Mouse (Mus musculus) layer of hippocampus, postnatal 10 days (tissue): Measurements from ENCODE around the gene Grin2d. TPM values are rescaled to one million over a fixed set of nuclear protein-coding genes. Genes with fewer than 3 reads are reported as not detected.

Source experiments
- DNase-seq, 2 experiments: peaks; one replicate each; pipeline ENCODE4 v3.0.0; 2021; ENCODE audit warnings: low spot score in 2 of 2
- total RNA-seq, 2 experiments: library from RNA; stranded (reverse); gene quantifications; 2 replicates each; pipeline ENCODE4 v1.2.3; 2021

The Grin2d gene
- total RNA-seq, 2 experiments from 2014 or later = 32.1 to 33.4 TPM

DNA sequence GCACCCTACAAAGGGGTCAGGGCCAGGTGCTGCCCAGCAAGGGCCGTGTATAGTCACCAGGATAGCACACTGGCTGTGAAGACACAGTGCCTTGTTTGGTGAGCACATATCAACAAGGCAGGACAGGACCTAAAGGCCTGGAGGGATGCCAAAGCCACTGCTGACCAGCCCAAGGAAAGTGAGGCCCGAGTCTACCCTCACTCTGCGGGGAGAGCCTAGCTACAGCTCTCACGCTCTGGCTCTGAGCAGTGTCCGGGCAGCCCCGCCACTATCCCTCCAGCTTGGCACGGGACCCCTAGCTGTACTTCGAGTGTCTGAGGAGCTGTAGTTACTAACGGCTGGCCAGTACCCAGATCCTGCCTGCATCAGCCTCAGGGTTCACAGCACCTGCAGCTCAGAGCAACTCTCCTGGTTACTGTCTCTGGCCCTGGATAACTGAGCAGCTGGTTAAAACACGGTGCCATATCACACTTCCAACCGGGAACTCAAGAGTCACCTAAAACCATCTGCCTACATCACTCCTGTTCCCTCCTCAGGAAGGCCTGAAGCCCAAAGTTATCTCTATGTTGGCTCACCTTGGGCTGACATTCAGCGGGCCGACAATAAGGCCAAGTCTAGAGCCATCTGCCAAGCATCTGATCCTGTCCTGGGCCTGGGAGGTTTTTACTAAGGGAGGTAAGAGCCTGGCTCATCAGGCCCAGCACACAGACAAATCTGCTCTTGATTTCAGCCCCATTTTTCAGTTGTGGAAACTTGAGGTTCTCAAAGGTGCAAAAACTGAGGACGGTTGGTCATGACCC is 68.7 kb downstream of the Grin2d start:
- DNase-seq = peak in 1 of 2 experiments; percentile 14

DNA sequence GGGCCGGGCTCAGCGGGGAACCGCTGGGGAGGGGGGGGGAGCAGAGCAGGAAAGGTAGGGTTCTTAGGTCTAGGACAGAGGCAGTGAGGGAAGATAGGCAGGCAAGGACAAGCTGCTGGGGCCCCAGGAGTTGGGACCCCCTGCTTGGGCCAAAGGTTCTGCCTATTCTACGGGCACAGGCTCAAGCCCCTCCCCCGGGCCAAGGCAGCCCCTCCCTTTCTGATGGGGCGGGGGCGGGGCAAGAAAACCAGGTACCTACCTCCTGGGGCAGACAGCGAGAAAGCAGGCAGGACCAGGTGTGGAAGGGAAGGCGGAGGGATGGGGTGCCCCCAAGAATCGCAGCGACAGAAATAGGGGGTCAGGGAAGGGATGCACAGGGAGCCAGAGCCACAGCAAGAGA is 69.7 kb downstream of the Grin2d start:
- DNase-seq = no peak

DNA sequence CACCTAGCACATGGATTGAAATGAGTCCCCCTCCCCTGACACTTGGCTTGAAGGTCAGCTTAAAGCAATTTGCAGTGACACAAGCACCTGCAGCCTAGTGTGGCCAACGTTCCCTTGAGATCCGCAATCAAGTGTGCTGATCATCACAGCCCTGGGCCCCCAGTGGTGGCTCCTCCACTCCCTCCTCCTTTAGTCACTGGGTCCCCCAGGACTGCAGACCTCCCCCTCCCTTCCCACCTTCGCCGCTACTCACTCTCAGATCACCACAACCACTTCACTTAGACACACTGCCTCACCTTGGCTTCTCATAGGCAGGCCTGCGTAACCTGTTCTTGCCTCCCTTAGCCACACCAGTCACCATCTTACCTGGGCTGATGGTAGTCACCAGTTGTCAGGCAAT is 72.2 kb downstream of the Grin2d start:
- DNase-seq = no peak

DNA sequence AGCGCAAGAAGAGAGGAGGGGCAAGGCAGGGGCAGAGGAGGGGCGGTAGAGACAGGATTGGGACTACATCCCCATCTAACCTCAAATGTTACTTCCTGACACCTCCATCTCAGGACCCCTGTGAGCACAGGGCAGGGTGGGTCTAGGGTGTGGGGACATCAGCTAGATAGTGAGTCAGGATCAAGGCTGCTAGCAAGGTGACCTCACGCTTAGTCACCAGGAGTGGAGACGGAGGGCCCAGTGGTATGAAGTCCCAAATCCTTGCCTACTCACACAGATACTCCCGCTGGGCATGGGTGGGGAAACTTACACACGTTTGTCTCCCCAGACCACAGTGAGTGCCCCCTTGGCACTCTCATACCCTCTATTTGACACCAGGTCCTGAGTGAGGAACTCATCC is 75.6 kb downstream of the Grin2d start:
- DNase-seq = no peak

DNA sequence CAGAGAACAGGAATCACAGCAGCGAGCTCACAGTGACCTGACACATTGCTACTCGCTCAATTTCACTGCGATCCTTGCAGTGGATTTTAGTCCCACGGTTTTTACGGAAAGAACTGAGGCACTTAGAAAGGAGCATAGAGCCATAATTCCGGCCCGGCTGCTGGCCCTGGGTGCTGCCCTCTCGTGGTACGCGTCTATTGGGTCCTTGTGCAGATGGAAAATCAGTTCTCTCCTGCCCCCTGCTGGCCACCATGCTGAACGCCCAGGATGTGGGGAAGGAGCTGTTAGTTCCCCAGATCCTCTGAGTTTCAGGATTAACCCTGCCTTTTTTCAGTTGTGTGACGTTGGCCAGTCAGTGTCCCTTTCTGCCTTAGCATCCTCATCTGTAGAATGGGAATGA is 76.8 kb downstream of the Grin2d start:
- peak; percentile 96 to 97 for DNase-seq

DNA sequence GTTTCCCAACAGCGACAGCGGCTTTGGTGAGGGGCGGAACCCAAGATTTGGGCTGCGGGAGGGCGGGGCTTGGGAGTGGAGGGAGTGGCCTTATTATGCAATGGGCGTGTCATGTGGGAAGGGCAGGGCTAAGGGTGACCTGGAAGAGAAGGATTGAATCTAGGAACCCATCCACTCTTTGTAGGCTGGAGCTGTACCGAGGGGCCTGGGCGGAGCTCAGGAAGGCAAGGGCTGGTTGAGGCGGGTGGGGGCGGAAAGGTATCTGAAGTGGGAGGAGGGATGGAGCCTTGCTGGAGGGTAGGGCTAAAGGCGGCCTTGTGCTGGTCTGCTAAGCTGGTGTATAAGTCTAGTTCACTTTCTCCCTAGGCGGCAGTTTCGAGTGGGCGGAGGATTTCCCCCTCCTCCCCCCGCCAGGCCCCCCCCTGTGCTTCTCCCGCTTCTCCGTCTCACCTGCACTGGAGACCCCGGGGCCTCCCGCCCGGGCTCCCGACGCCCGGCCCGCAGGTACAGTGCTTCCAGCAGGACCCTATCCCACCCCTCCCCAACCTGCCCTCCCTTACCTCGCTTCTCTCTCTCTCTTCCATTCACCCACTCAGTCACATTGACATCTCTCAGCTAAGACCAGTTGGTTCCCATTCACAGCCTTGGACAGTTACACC is 77.5 kb downstream of the Grin2d start:
- DNase-seq = no peak

DNA sequence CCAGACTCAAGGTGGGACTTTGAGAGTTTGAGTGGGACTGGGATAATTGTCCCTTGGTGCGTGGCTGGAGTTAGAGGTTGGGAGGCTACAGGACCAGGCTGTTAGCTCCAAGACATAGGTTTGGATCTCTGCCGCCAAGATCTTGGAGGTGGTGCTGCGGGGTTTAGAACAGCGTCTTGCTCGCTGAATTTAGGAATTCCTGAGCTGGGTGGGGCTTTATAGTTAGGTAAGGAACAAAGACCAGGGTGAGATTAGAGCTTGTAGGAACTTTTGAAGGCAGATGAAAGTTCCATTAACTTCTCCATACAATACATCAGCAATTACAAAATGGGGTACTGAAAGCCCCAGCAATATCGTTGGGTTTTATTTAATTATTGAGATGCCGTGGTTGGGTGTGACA is 78.2 kb downstream of the Grin2d start:
- DNase-seq = no peak

DNA sequence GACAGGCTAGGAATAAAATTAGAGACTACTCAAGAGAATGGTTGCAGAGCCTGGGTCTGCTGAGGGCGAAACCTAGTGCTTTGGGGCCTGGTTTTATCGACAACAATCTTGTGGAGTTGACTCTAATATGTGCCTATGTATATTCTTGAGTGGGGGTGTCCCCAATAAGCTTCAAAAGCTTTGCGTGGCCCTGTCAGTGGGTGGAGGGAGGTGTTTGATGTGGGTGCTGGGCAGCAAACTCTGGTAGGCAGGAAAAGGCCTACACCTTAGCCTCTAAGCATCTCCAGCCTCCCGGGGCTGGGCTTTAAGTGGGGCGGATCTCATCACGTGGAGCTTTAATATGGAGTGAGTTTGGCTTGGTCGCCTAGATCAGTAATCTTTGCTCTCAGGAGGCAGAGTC is 79.2 kb downstream of the Grin2d start:
- no peak for DNase-seq

DNA sequence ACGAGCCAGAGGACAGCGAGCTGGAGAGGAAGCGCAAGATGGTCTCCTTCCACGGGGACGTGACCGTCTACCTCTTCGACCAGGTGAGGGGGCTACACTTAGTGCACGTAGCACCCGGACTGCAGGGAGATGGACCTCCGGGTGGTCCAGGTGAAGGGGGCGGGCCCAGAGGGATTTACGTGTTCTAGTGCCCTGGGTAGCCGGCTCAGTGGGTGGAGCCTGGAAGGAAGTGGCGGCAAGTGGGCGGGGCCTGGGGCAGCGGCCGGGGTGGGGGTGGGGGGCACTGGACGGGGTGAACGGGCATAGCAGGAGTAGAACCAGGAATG is 79.7 kb downstream of the Grin2d start:
- no peak for DNase-seq

DNA sequence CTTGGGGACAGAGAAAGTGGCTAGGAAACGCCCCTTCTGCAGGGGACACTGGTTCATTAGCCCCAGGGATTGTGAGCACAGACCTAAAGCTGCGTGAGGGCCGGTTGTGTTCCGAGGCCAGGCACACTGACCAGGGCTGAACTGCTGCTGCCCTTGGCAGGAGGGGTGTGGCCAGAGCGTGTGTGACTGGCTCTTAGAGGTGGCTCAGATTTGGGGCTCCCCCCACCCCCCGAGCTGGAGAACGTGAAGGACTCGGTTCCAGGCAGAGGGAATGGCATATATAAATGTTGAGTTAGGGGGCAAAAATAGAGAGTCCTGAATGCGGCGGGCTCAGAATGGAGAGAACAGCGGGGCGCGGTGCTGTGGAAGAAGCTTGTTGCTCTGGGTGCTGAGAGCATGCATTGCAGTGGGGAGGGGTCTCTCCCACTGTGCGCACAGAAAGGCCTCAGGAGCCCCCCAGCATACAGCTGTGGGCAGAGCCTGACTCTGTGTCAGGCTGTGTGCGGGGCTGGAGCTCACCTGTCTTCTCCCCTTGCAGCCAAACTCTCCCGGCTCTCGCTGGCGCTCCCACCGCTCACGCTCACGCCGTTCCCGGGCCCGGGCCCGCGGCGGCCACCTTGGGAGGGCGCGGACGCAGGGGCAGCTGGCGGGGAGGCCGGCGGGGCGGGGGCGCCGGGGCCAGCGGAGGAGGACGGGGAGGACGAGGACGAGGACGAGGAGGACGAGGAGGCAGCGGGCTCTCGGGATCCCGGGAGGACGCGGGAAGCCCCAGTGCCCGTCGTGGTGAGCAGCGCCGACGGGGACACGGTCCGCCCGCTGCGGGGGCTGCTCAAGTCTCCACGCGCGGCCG is 80.3 kb downstream of the Grin2d start:
- peak in 1 of 2 experiments; percentile 26 for DNase-seq

DNA sequence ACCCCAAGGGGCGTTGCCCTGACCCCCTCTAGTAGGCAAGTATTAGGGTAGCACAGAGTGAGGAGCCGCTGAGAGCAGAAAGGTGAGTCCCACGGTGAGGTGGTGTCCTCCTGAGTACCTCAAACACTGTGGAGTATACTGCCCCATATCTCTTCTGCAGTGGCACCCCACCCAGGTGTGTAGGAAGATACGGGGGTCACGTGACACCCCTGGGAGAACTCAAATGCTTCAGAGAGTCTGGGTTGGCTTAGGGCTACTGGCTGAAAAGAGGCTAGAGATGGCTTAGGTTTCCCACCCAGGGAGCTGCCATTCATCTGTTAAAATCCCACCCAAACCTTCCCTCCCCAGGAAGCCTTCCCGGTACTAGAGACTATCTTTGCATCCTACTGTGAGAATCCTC is 81.2 kb downstream of the Grin2d start:
- DNase-seq = no peak

DNA sequence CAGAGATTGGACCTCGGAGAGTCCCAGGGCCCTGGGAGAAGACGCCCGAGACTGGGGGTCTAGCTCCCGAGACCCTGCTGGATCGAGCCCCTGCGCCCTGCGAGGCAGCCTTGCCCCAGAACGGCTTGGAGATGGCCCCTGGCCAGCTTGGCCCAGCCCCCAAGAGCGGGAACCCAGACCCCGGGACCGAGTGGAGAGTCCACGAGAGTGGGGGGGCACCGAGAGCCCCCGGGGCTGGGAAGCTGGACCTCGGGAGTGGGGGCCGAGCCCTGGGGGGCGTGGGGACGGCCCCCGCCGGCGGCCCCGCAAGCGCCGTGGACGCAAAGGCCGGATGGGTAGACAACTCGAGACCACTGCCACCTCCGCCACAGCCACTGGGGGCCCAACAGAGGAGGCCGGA is 83.2 kb downstream of the Grin2d start:
- DNase-seq = peak in 1 of 2 experiments; percentile 23

DNA sequence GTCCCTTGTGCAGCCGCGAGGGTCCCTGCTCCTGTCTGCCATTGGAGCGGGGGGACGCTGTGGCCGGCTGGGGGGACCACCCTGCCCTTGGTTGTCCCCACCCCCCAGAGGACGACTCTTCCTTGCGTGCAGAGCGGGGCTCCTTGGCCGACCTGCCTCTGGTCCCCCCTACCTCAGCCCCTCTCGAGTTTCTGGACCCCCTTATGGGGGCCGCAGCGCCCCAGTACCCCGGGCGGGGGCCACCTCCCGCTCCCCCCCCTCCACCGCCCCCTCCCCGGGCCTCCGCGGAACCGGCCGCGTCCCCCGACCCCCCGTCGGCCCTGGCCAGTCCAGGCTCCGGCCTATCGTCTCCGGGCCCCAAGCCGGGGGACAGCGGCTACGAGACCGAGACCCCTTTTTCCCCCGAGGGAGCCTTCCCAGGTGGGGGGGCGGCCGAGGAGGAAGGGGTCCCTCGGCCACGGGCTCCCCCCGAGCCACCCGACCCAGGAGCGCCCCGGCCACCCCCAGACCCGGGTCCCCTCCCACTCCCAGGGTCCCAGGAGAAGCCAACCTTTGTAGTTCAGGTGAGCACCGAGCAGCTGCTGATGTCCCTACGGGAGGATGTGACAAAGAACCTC is 84.1 kb downstream of the Grin2d start:
- peak in 1 of 2 experiments; percentile 11 for DNase-seq

DNA sequence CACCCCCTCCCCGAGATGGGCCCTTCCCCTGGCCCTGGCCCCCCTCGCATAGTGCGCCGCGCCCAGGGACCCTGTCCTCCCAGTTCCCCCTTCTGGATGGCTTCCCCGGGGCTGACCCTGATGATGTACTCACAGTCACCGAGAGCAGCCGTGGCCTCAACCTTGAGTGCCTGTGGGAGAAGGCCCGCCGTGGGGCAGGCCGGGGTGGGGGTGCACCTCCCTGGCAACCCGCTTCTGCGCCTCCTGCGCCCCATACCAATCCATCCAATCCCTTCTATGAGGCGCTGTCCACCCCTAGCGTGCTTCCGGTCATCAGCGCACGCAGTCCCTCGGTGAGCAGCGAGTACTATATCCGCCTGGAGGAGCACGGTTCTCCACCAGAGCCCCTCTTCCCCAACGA is 84.9 kb downstream of the Grin2d start:
- DNase-seq = peak in 1 of 2 experiments; percentile 12

DNA sequence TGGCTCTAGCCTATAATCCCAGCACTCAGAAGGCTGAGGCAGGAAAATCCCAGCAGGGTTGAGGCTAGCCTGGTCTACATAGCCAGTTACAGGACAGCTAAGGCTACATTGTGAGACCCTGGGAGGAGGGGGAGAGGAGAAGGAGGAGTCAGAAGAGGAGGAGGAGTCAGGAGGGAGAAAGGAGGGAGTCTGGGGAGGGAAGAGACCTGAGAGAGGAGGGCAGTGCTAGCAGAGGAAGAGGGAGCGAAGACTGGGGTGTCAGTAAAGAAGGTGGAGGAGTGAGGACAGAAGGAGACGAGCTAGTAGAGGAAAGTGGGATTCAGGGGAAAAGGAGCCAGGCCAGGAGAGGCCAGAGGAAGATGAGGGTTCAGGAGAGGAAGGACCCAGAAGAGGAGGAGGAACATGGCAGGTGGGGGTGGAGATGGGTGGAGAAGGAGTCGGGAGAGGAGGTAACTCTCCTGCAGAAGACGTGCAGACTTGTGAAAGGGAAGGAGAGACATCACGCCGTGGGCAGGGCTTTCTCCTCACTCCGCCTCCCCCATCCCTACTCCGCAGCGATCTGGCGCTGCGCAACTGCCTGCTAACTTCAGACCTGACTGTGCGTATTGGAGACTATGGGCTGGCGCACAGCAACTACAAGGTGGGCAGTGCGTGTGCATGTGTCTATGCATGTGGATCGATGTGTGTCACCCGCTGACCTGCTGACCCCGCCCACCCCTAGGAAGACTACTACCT is 86.3 kb downstream of the Grin2d start:
- DNase-seq = peak in 1 of 2 experiments; percentile 21

DNA sequence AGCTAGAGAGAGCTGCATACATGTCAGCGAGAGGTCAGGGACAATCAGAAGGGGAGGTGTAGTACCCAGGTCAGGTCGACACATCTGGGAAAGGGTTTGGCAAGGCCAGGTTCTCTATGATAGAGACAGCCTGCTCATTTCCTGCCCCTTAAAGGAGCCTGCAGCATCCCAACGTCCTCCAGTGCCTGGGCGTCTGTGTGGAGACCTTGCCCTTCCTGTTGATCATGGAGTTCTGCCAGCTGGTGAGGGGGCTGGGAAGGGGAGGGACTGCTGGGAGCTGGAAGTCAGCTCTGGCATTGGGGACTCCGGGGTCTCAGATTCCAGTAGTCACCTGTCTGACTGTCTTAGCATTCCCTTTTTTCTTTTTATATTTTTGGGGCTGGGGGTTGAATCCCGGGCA is 87.5 kb downstream of the Grin2d start:
- DNase-seq = no peak

DNA sequence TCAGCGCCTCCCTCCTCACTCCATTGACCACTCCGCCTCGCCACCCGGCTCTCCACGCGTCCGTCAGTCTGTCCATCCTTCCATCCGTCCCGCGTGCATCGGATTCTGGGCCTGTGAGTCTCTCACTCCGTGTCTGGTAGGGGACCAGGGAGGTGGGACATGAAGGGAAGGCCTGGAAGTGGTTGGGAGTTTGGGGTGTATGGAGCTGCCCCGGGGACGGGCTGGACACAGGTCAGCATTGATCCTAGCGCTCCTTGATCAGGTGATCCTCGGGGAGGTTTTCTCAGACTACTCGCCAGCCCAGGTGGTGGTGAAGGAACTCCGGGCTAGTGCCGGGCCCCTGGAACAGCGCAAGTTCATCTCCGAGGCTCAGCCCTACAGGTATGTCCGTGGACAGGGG is 90.5 kb downstream of the Grin2d start:
- DNase-seq = peak in 1 of 2 experiments; percentile 14

DNA sequence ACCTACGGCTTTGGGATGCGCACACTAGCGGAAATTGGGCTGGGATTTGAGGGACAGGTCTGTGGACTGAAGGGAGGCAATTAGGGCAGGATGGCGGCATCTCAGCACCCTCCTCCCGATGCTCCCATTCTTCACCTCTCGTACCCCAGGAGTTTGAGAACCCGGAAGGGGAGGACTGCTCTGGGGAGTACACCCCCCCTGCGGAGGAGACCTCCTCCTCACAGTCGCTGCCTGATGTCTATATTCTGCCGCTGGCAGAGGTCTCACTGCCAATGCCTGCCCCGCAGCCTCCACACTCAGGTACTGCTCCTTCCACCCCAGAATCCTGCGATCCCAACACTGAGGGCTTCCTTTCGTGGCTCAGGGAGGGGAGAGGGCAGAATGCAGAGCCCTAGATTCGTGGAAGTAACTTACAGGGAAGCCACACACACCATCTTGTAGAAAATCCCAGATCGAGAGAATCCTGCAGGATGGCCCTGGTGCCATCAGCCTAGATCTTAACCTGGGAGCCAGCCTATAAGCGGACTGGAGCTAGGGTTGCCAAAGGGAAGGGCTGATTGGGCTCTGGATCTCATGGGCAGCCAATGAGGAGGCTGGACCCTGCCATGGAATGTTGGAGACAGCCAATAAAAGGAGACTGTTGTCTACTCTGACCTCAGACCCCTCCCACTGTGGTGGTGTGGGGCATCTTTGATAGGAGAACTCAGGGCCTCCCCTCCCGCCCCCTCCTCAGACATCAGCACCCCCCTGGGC is 91.3 kb downstream of the Grin2d start:
- peak in 1 of 2 experiments; percentile 54 for DNase-seq

DNA sequence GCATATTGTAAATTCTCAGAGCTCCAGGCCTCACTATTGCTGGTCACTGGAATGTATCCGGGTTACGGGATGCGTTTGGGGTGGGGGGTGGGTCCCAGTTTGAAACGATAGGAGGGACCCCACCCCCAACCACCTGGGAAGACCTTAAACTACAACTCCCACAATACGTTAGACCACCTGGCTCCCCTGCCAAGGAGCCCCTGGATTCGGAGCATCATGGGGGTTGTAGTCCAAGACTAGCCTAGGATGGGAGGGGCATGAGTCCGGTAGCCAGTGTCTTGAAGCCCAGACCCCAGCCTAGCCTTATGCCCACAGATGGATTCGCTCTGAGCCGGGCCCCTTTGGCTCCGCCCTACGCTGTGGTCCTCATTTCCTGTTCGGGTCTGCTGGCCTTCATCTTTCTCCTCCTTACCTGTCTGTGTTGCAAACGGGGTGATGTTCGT is 92.0 kb downstream of the Grin2d start:
- DNase-seq = peak in 1 of 2 experiments; percentile 66
